Mouse (Mus musculus) spleen, postnatal 14 days (tissue): ENCODE measurements around the gene Tspear.
"Not testable (repeated sequence)": the region's sequence is repeated elsewhere in the genome, so short reads cannot be mapped to it uniquely, and the experiment has no call there.

Experiments
- DNase-seq, 2 experiments: peaks; one replicate each; pipeline ENCODE4 v3.0.0; 2021 to 2022; ENCODE audit warnings: low spot score in 2 of 2

Tspear gene

GRCm38 (mm10) chr10:77685895-77686664 lies at the start of gene Tspear:
Gene Tspear (plus strand): TSS chr10:77686569.
- DNase-seq, result no peak

DNA sequence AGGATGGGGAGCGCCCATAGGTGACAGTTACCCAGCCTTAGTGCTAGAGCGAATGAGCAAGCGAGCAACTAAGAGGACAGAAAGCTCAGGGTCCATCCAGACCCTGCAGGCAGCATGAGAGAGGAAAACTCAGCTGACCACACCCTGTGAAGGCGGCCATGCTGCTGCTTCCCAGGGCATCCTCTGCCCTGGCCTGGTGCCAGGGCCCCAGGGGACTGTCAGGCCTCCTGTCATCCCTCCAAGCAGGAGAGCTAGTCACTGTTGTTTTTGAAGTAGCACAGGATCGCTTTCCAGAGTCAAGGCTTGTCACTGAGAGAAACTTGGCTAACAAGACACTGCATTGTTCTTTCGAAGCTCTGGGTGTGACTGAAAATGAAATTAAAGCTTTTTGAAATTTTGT lies 47.4 kb upstream of the Tspear start:
- no peak for DNase-seq

DNA sequence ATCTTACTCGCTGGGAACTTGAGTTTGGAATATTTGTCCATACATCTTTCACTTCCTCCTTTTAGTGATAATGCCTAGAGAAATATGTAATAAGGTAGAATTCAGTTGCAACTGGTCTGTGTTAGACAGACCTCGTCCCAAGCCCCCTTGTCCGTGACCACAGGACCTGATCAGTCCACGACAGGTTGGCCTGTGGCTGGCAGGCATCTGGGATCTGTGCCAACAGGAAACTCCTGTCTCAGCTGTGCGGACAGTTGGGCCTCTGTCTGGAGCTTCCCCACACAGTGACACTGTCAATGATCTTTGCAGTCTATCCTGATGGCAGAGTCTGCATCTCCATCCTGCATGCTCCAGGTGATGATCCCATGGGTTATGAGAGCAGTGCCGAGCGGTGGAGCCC lies 43.2 kb upstream of the Tspear start:
- DNase-seq, result no peak

GRCm38 (mm10) chr10:77645571-77645970 lies 40.8 kb upstream of the Tspear start:
- no peak for DNase-seq

GRCm38 (mm10) chr10:77647461-77647860 lies 38.9 kb upstream of the Tspear start:
- no peak for DNase-seq

GRCm38 (mm10) chr10:77647901-77648300 lies 38.5 kb upstream of the Tspear start:
- DNase-seq, result no peak

GRCm38 (mm10) chr10:77652046-77652445 lies 34.3 kb upstream of the Tspear start:
- no peak for DNase-seq

GRCm38 (mm10) chr10:77658286-77658994 lies 27.9 kb upstream of the Tspear start:
- no peak for DNase-seq

DNA sequence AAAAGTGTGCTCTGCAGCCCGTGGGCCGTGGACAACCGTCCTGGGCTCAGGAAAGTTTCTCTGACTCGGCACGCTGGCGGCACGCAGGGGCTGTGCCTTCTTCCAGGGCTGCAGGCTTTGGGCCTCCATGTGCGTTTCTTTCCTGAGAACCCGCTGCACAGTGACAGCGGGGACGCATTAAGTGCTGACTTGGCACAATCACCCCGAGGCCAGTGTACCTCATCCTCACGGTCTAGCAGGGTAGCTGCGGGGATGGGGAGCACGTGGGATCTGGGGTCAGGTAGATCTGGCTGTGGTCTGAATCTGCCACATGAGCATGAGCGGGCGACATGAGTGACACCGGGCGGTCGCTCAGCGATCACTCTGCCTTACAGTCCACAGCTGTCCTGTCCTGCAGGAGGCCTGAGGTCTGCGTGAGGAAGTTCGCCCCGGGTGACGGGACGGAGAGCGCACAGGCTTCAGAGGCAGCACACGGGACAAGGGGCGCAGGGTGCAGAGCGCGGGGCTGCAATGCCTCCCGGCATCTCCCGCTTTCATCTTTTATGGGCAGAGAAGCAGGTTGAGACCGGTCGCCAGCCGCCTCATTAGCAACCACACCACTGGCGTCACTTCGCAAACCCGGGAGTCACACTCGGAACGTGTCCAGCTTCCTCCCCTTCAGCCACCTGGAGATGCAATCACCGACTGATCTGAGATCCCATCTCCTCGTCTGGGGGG lies 22.3 kb upstream of the Tspear start:
- DNase-seq, result no peak

DNA sequence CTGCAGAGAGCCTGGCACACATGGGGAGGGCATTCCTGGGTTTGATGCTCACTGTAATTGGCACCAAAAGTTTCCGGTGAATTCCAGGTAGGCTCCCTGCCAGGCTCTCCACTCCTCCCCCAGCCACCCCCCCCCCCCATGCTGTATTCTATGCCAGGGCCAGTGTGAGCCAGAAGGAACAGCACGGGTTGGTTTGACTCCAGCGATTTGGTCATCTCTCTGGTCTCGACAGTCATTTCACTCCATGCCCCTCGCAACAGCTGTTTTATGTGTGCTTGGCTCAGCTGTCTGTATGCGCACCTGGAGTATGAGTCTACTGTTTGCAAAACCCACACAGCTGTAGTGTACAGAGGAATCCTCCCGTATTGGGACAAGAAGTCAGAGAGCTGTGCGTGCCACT lies 20.0 kb upstream of the Tspear start:
- DNase-seq, result no peak

DNA sequence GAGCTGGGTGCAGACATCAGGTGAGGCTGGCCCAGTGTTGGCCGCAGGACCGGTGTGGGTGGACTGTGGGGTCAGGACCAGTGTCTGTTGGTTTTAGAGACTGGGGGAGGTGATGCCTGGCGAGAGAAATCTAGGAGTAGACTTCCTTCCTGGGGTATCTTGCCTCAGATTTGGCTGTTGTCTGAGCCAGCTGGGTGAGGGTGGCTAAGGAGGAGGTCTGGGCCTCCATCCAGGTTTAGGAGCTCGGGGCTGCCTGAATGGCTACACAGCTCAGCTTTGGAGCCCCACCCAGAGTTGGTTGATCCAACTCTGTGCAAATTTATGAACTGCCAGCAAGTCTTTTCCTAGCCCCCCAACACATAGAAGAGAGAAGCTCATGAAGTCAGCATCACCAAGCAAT lies 19.0 kb upstream of the Tspear start:
- DNase-seq, result no peak

DNA sequence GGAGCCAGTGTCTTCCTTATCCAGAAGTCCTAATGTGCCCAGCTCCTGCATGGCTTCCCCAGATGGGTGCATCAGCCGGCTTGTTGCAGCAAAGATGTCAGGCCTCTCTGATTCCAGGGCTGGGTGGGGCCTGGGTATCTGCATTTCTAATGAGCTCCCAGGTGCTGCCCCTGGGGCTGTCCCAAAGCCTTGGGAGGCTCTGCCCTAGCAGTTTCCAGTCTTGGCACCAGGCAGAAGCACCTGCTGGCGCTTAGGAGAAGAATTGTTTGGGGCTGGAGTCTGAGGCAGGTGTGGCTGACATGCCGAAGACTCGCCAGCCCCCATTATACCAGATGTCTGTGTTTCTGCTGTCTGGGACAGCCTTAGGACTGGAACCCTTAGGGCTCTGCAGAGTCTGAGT lies 15.7 kb upstream of the Tspear start:
- no peak for DNase-seq

GRCm38 (mm10) chr10:77671519-77671918 lies 14.8 kb upstream of the Tspear start:
- no peak for DNase-seq

DNA sequence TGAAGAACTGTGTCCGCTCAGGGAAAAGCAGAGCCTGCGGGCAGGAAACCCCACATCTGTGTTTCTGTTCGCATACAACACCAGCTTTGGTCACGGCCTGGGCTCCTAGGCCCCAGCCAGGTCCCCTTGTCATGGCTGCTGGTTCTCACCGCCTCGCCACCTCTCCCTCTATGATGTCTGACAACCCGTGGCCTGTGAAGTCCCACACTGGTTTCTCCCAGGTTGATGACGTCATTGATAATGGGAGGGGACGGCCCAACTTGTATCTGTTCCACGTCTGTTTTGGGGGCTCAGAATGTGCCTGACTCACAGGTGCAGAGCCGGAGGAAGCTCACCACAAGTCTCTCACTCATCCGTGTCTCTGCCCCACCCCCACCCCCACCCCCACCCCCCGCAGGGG lies 12.6 kb upstream of the Tspear start:
- DNase-seq, result peak in 1 of 2 experiments; percentile 13

- peak in 1 of 2 experiments; percentile 14 for DNase-seq
These were observed 8.8 kb upstream of the Tspear start for GRCm38 (mm10) chr10:77677562-77677961.

GRCm38 (mm10) chr10:77682994-77683393 lies 3.4 kb upstream of the Tspear start:
- DNase-seq, result no peak

GRCm38 (mm10) chr10:77684181-77684580 lies 2.2 kb upstream of the Tspear start:
- DNase-seq, result no peak

GRCm38 (mm10) chr10:77687021-77687420 lies 652 bp downstream of the Tspear start:
- DNase-seq, result no peak

GRCm38 (mm10) chr10:77690356-77690807 lies 4.0 kb downstream of the Tspear start, which contains the start of gene Gm19402:
Gene Gm19402 (minus strand): TSS chr10:77690757.
- DNase-seq, result not testable (repeated sequence)

GRCm38 (mm10) chr10:77697133-77697532 lies 10.8 kb downstream of the Tspear start, which contains the start of gene Gm9508:
Gene Gm9508 (minus strand): TSS chr10:77697233.
- DNase-seq, result no peak

DNA sequence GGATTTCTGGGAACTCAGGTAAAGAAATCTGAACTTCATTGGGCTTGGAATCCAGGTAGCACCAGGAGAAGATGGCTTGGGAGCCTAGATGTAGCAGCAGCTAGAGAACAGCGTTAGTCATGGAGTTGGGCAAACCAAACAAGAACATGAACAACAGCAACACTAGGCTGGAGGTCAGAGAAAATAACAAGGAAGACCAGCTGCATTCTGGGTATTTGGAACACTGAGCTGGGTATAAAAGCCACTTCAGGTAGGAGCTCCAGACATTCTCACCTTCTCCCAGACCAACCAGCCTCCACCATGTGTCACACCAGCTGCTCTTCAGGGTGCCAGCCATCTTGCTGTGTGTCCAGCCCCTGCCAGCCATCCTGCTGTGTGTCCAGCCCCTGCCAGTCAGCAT lies 20.0 kb downstream of the Tspear start, which contains the start of gene Gm10272:
Gene Gm10272, plus strand, starts transcription at position 301 of the 400 bp plus-strand sequence.
- DNase-seq, result no peak

GRCm38 (mm10) chr10:77709831-77710230 lies 23.5 kb downstream of the Tspear start:
- no peak for DNase-seq
